Mouse (Mus musculus): ENCODE measurements around the gene Tubgcp2. TPM values are rescaled to one million over a fixed set of nuclear protein-coding genes. Genes with fewer than 3 reads are reported as not detected.
A peak's percentile ranks its signal among the peaks of the same experiment; 100 is the strongest.

The Tubgcp2 gene
- total RNA-seq, 2 experiments from 2014 or later: 16.3 to 18.1 TPM

DNA sequence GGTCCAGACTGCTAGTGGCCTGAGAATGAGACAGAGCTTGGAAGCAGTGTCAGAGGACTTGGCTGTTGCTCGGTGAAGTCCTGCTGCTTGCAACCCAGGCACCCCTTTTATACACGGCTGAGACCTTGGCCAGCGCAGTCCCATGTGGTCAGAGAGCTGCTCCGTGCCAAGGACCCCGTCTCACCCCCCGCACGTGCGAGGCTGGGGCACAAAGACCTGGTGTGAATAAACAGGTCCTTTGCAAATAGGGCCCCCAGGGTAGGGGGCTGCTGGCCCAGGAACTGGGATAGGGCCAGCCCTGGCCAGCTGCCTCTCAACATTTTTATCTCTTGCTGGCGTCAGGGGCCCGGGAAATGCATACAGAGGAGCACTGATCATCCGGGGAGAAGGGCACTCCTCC, 78.5 kb downstream of the Tubgcp2 start:
- intact Hi-C loops (cut with DNase I; ENCODE audit: low total_unique reads): no loop called here
- no peak for DNase-seq

DNA sequence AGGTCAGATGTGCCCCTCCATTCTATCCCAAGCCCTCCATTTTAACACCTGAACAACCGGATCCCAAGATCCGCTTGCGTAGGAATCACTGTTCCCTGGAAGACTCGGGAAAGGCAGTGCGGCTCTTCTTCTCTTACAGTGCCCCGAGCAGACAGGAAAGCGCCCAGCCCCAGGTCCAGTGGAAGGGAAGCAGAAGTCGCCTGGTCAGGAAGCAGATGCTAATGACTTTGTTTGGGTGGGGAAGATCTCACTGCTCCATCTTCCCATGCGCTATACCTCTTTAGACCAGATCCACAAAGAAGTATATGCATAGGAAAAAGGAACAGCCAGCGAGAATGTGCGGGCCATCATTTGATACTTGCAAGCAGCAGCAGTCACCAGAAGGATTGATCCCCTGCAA, 79.0 kb downstream of the Tubgcp2 start:
- intact Hi-C loops (cut with DNase I; ENCODE audit: low total_unique reads): no loop called here
- DNase-seq: no peak

DNA sequence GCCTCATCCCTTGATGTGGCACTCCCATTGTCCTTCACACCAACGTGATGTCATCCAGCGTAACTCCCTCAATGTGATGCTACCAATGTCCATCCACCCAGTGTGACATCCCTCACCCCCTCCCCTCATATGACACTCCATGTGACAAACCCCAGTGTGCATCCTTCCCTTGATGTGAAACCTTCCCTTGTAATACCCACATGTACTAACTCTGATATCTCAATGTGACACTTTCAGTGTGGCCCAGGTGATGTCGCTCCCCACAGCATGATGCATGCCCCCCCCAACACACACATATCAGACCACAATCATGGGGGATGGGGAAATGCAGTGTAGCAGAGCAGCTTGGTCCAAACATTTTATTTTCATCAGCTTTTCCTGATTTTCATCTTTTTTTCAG, 79.8 kb downstream of the Tubgcp2 start:
- intact Hi-C loops (cut with DNase I; ENCODE audit: low total_unique reads): no loop called here
- no peak for DNase-seq

DNA sequence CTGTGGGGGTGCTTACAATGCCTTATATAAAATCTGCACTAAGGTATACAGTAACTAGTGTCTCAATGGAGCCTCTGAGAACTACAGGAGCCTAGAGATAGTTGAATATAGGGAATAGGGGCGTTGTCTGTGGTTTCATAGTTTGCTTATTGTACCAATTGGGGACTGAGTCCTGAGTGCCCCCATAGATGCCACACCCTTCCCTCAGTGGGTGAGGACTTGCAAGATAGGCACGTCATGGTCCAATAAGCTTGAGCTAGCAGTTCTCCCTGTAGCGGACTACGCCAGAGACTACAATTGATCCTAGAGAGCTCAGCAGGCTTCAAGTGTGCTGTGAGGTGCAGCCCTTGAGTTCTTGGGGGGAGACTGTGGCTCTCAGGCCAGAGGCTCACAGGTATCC, 81.0 kb downstream of the Tubgcp2 start:
- intact Hi-C loops (cut with DNase I; ENCODE audit: low total_unique reads): no loop called here

DNA sequence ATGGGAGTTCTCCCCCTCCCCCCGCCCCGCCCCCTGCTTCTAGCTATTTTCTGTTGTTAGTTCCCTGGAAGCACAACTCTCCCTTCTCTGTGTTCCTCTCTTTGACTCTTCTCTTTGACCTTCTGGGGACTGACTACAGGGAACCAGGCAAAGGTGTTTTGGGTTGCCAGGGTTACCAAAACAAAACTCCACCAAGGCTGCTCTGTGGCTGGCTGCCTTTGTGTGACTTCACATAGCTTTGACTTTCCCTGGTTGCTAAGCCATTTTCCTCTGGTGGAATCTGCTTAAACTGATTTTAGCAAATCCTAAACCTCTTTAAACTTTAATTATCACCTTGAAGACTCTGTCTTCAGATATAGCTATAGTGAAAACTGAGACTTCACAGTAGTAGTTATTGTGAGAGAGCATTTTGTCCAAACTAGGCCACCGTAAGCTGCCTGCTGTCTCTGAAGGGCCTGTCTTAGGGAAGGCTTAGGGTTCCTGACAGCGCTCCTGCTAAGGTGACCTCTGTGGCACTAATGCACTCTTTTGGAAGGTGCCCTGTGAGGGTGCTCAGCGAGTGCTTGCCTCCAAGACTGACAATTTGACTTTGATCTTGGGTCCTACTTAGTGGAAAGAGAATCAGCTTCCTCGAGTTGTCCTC, 84.4 kb downstream of the Tubgcp2 start:
- no peak for DNase-seq

More for the DNA sequence above, 81.0 kb downstream of the Tubgcp2 start:
- DNase-seq: no peak

DNA sequence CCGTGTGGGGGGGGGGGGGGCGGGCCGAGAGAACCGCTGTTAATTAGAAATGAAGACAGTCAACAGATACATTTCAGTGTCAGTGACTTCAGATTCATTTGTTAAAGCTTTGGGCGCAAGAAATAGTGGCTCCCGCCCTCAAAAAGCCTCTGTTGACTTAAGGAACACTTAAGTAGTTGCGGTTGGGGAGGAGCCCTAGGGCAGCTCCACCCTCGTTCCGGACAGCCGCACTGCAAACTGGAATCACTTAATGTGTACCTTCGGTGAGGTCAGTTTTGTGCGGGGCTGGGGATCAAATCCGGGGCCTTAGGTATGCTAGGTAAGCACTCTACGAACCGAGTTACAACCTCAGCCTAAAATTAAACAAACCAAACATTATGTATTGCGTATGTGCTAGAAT, 85.4 kb downstream of the Tubgcp2 start:
- no peak for DNase-seq
- intact Hi-C loops (cut with DNase I; ENCODE audit: low total_unique reads): no loop called here

More for the DNA sequence above, 84.4 kb downstream of the Tubgcp2 start:
- intact Hi-C loops (cut with DNase I; ENCODE audit: low total_unique reads): no loop called here

DNA sequence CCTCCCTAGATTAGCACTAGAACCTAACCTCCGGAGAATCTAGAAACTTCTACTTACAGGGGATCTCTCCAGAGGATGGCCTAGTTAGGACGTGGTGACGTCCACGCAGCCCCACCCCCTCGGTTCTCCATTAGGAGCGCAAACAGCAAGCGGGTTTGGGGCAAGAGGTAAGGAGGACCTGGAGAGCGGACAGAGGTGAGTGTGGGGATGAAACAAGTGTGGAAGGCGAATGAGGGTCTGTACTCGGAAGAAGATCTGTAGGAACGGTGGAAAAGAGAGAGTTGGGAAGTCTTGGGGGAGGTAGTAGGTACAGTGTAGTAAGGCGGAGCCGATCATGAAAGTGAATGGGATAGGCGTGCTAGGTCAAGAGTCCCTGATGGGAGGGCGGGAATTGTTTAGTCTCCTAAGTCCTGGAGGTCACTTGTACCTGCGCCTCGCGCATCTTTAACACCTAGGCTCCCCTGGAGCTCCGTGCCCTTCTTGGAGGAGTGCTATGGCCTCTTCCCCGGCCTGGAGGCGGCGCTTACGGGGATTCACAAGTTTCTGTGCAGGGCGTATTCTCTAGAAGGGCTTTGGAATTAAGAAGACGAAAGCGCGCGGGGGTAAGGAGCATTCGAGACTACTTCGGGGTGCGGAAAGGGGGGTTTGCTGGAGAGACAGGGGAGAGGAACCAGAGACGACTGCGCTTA, 86.0 kb downstream of the Tubgcp2 start:
- intact Hi-C loops (cut with DNase I; ENCODE audit: low total_unique reads): no loop called here
- peak; percentile 47 for DNase-seq

DNA sequence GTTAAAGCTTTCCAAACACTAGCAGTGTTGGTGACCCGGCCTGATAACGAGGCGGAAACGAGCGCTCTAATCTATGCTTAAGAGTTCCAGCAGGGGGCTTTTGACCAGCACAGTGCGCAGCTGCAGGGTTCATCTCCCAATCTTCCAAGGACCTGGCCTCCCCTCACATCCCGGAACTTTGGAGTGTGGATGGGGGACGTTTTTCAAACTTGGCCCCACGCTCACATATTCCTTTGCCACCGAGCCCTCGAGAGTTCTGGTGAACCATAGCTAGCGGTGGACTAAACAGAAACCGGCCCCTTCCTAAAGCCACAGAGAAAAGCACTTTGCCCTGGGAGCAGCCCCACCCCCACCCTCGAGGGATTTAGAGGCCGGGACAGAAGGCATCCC, 86.6 kb downstream of the Tubgcp2 start:
- DNase-seq: peak; percentile 59
- intact Hi-C loops (cut with DNase I; ENCODE audit: low total_unique reads): no loop called here

DNA sequence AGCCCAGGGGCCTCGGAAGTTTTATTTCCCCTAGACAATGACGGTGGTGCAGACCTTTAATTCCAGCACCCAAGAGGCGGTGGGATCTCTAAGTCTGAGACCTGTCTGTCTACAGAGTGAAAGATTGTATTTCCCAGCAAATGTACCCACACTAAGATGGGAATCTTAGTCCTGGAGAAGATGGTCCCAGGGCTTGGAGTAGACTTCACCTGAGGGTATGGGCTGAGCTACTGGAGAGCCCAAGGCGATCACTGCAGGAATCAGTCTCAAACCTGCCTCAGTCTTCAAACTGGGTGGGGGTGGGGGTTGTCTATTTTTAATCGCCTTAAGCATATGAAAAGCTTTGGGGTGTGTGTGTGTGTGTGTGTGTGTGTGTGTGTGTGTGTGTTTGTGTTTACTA, 90.4 kb downstream of the Tubgcp2 start:
- no peak for DNase-seq
- intact Hi-C loops (cut with DNase I; ENCODE audit: low total_unique reads): no loop called here

Small RNA genes within 50 kb of the gene (microRNA-seq; reads per million reads assigned to microRNA genes)
- 0 reads per million in 2 experiments for gene Mir202
- 0 to 0.50 reads per million in 2 experiments for gene Mir7062
- gene mmu-mir-7686: 0 reads per million in 2 experiments

Other genes starting within 250 kb of the Tubgcp2 start
- gene Adgra1, start 202.5 kb downstream of the Tubgcp2 start, total RNA-seq (2021): under 1 TPM; 0.14 to 0.22 TPM
- gene Kndc1, start 142.0 kb downstream of the Tubgcp2 start, total RNA-seq (2021): under 1 TPM; 0.04 to 0.08 TPM
- not detected for gene Utf1, start 92.9 kb downstream of the Tubgcp2 start, total RNA-seq (2021)
- not detected for gene 6430531B16Rik, start 57.9 kb downstream of the Tubgcp2 start, total RNA-seq (2021)
- under 1 TPM; 0.59 to 0.75 TPM for gene Adam8, start 44.1 kb downstream of the Tubgcp2 start, total RNA-seq (2021)
- gene Zfp511, start 278 bp downstream of the Tubgcp2 start, total RNA-seq (2021): 1 to 10 TPM; 6.9 to 7.4 TPM
- gene Msx3, start 12.4 kb upstream of the Tubgcp2 start, total RNA-seq (2021): not detected
- under 1 TPM; 0.31 to 0.53 TPM for gene Caly, start 45.9 kb upstream of the Tubgcp2 start, total RNA-seq (2021)
- not detected for gene Prap1, start 56.7 kb upstream of the Tubgcp2 start, total RNA-seq (2021)
- gene Fuom, start 65.8 kb upstream of the Tubgcp2 start, total RNA-seq (2021): 10 to 100 TPM; 33.6 to 43.7 TPM
- 1 to 10 TPM; 3.7 to 4.7 TPM for gene Paox, start 79.1 kb upstream of the Tubgcp2 start, total RNA-seq (2021)
- gene Echs1, start 79.8 kb upstream of the Tubgcp2 start, total RNA-seq (2021): 100 to 1,000 TPM in 1 of 2 experiments, 10 to 100 TPM in 1; 91.8 to 114 TPM
- 10 to 100 TPM; 22.9 to 23.6 TPM for gene Mtg1, start 100.9 kb upstream of the Tubgcp2 start, total RNA-seq (2021)
- gene Sprn, start 118.2 kb upstream of the Tubgcp2 start, total RNA-seq (2021): under 1 TPM; 0.23 to 0.47 TPM
- not detected for gene Olfr522, start 128.1 kb upstream of the Tubgcp2 start, total RNA-seq (2021)
- gene Olfr523, start 136.5 kb upstream of the Tubgcp2 start, total RNA-seq (2021): not detected
- not detected for gene Olfr524, start 169.3 kb upstream of the Tubgcp2 start, total RNA-seq (2021)
- gene Cd163l1, start 181.6 kb upstream of the Tubgcp2 start, total RNA-seq (2021): not detected
- not detected for gene 5830411N06Rik, start 210.6 kb upstream of the Tubgcp2 start, total RNA-seq (2021)

Data from gastrocnemius, postnatal 14 days (tissue).